Mouse (Mus musculus): ENCODE measurements around the gene Cd200r3.

- no peak for TF ChIP-seq CTCF (IDR thresholded peaks at IDR 0.05; ENCODE audit: control insufficient read depth, insufficient read depth, insufficient read length)
- no peak for TF ChIP-seq MYOD1 (IDR thresholded peaks at IDR 0.05; ENCODE audit: control insufficient read depth, insufficient read length, low read depth)
- TF ChIP-seq MAX (IDR thresholded peaks at IDR 0.05), result no peak
- TF ChIP-seq MYOG (IDR thresholded peaks at IDR 0.05; ENCODE audit: control insufficient read depth, extremely low read depth, insufficient read length), result no peak
- TF ChIP-seq USF1 (IDR thresholded peaks at IDR 0.05; ENCODE audit: low read depth), result no peak
- TF ChIP-seq CEBPB (IDR thresholded peaks at IDR 0.05; ENCODE audit: low read depth), result no peak
Observed at GRCm38 (mm10) chr16:44988667-44989357, 45.3 kb downstream of the Cd200r3 start.

Data from C2C12 (cell line).